Mouse (Mus musculus) splenic B cell, adult 2 months (primary cell): ENCODE measurements around the gene Ivd.

Experiments used
- DNase-seq: peaks from one replicate; pipeline ENCODE4 v3.0.0-alpha.2; 2011; ENCODE audit warnings: low read depth, low spot score
- H3K27me3 ChIP-seq: 2 replicates; pipeline ENCODE4 v1.6.1; 2012; ENCODE audit warnings: mild to moderate bottlenecking, low read length, moderate library complexity, mixed read lengths; ENCODE audit not compliant: control insufficient read depth, poor library complexity, insufficient read depth, severe bottlenecking
- H3K36me3 ChIP-seq: 2 replicates; pipeline ENCODE4 v1.6.1; 2012; ENCODE audit warnings: mild to moderate bottlenecking, low read length, moderate library complexity, mixed read lengths; ENCODE audit not compliant: control insufficient read depth, poor library complexity, insufficient read depth, severe bottlenecking

Gene Ivd

DNA sequence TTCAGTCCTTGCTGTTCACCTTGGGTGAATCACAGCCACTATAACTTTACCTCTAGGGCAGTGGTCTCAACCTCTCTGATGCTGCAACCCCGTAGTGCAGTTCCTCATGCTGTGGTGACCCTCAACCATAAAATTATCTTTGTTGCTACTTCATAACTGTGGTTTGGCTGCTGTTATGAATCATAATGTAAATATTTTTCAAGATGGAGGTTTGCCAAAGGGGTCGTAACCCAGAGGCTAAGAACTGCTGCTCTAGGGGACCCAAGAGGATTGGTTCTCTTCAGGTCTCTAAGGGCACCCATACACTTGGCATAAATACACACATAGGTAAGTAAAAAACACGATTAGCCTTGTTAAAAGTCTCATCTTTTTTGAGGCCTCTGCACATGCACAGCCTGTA is 8.8 kb downstream of the Ivd start:
- Histone ChIP-seq H3K36me3 (peaks cover 11% of the 10 kb centered on the region), H3K27me3 (no peaks in the 10 kb centered on the region)
- no peak for DNase-seq

DNA sequence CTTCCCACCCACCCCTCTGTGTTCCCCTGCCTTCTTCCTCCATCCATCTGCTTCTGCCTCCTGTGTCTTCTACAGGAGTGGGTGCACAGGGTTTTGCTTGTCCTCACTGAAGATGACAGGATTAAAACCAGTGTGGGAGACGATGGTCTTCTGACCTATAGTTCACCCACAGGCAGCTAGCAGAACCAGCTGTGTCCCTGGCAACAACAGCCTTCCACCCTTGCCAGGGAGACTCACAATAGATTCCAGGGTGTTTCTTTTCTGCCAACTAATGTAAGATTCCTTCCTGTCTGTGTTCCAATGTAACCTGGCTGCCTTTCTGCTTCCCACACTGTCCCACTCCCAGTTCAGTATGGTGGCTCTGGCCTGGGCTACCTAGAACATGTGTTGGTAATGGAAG is 9.3 kb downstream of the Ivd start:
- Histone ChIP-seq H3K27me3 (no peaks in the 10 kb centered on the region), H3K36me3 (peaks cover 12% of the 10 kb centered on the region)
- no peak for DNase-seq

DNA sequence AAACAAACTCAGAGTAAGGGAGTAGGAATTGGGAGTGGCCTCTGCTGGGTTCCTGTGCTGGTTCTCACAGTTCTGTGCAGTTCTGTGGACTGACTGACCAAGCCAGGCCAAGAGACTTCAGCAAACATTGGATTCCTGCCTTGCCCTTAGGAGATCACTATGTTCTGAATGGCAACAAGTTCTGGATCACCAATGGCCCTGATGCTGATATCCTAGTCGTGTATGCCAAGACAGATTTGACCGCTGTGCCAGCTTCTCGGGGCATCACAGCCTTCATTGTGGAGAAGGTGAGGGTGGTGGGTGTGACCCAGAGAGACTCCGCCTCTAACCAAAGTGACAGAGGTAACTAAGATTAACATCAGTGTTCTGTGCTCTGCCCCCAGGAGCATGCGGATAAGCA is 11.3 kb downstream of the Ivd start:
- DNase-seq: no peak
- Histone ChIP-seq H3K36me3 (peaks cover 18% of the 10 kb centered on the region), H3K27me3 (no peaks in the 10 kb centered on the region)

DNA sequence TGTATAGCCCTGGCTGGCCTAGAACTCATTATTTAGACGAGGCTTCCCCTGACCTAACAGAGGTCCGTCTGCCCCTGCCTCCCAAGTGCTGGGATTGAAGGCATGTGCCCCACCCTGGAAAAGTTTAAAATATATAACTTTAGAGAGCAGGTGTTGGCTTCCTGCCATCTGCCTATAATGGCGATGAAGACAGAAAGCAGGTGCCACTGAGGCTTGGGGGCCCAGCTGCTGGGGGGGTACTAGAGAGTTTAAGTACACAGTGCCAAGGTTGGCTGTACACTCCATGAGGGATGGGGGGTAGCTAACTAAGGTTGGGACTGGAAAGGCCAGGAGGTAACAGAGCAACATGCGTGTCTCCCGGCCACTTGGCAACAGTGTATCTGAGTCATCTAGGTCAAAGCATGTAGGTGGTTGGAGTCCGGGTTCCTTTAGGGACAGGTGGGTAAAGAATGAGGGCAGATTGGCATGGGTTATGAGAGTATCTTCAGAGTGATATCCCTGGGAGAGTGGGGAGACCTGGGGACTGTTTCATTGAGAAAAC is 12.2 kb downstream of the Ivd start:
- Histone ChIP-seq H3K27me3 (no peaks in the 10 kb centered on the region), H3K36me3 (peaks cover 18% of the 10 kb centered on the region)
- no peak for DNase-seq

DNA sequence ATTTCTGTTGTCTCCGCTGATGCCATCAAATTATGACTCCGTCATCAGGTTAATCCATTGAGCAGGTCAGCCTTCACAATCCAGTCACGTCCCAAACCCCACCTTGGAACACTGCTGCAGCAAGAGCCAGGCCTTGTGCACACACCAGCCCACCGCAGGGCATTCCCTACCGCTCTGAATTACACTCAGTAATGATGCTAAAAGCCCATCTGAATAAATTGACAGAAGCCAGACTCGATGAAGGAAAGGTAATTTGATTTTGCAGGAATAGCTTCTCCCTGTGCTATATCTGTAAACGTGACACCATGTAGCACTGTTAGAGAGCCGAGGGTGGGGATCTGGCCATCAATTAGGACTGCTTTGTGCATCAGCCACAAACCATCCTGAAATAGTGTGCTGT is 13.6 kb downstream of the Ivd start:
- peaks cover 11% of the 10 kb centered on the region for H3K36me3 ChIP-seq
- no peaks in the 10 kb centered on the region for H3K27me3 ChIP-seq
- no peak for DNase-seq

DNA sequence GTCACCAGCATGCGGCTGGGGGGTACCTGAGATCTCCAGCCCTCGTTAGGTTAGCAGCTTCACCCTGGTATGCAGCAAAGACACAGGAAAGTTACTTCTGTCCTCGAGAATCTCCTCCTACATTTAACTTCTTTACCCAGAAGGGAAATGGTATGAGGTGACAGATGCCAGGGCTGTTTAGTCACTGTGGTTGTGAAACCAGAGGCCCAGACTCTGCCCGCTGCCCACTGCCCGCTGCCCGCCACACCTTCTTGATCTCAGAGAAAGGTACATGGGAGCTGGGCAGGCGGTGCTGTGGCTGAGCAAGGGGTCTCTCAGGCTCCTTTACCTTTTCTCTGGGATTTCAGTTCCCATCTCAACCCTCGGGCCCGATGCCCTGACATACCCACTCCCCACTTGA is 14.7 kb downstream of the Ivd start:
- DNase-seq: no peak
- Histone ChIP-seq H3K36me3 (peaks cover 10% of the 10 kb centered on the region), H3K27me3 (no peaks in the 10 kb centered on the region)

DNA sequence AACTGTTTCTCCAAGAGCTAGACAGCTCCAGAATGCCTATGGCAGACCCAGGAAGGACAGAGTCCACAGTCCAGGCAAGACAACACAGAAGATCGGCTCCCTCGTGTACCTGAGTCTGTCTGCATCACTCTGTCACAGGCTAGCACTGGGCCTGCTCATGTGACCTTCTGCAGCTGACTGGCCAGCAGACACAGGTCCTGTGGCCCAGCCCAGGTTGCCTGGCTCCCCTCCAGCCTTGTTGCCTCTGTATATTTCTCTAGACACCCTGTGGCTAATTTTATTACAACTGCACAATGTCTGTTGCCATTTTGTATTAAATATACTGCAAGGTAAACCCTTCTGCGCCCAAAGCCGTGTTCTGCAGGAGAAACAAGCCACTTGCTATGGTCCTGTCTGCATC is 19.3 kb downstream of the Ivd start:
- Histone ChIP-seq H3K27me3 (no peaks in the 10 kb centered on the region), H3K36me3 (peaks cover 7% of the 10 kb centered on the region; the same call in 1 of the 2 replicates)
- DNase-seq: no peak

DNA sequence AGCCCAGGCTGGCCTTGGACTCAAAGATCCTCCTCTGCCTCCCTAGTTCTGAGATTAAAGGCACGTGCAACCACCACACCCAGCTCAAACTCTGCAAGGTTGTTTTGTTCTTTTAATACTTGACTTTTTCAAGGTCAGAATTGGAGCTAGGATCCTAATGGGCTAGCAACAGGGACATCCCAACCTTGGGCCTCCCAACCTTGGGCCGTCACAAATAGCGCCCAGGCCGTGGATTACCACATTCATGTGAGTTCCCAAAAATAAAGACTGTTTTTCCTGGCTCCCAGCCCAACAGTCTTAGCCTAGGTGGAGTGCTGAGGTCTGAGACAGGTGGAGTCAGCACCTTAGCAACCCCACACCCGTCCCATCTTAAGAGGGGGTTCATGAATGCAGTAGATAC is 20.2 kb downstream of the Ivd start:
- Histone ChIP-seq H3K27me3 (no peaks in the 10 kb centered on the region), H3K36me3 (no peaks in the 10 kb centered on the region; the same call in 1 of the 2 replicates)
- DNase-seq: no peak

DNA sequence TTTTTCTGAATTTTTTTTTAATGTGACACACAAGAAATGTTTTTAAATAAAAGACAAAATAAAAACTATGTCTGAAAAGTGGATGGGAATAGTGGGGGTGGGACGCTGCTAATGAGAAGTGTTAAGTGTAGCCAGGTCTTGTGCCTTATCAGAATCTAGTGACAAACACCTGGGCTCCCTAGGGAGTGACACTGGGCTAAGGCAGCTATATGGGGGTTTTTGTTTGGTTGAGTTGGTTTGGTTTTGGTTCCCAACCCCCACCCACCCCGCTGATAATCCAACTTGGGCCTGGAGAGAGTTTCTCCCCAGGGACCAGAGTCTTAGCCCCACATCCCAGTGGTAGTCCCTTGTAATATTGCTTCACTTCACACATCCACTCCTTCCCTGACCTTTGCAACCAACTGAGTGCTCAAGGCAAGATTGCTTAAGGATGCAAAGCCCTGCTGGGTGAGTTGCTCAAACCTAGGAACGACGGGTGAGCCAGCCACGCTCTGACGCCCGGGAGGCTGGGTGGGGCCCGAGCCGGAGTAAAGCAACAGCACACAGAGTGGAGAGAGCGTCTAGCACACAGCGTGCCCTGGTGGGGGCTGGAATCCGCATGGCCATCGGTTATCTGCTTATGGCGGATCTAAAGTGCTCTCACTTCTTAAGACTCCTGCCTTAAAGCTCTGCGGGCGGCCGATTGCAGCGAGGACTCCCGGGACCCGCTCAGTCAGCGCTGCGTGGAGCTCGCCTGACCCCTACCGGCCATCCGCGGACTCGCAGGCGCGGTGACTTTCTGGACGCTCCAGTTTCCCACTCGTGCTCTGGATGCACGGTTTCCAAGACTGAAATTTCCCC is 21.3 kb downstream of the Ivd start:
- Histone ChIP-seq H3K27me3 (no peaks in the 10 kb centered on the region), H3K36me3 (no peaks in the 10 kb centered on the region)
- peak; percentile 87 for DNase-seq

DNA sequence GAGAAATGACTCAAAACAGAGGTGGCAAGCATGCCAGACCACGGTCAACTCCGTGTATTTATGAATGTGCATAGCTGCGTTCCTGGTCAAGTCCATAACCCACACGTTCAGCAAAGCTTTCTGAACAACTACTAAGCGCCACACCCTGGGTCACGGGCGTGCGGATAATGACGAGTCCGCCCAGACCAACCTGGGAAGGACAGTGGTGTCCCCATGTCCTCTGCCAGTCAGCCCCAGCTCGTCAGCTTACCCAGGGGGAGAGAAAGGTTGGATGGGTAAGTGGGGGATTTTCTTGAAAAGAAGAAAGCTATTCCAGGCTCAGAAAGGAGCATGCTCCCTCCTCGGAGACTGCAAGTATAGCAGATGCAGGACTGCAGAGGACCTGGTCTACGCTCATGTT is 25.7 kb downstream of the Ivd start:
- DNase-seq: no peak
- Histone ChIP-seq H3K36me3 (no peaks in the 10 kb centered on the region), H3K27me3 (no peaks in the 10 kb centered on the region)

DNA sequence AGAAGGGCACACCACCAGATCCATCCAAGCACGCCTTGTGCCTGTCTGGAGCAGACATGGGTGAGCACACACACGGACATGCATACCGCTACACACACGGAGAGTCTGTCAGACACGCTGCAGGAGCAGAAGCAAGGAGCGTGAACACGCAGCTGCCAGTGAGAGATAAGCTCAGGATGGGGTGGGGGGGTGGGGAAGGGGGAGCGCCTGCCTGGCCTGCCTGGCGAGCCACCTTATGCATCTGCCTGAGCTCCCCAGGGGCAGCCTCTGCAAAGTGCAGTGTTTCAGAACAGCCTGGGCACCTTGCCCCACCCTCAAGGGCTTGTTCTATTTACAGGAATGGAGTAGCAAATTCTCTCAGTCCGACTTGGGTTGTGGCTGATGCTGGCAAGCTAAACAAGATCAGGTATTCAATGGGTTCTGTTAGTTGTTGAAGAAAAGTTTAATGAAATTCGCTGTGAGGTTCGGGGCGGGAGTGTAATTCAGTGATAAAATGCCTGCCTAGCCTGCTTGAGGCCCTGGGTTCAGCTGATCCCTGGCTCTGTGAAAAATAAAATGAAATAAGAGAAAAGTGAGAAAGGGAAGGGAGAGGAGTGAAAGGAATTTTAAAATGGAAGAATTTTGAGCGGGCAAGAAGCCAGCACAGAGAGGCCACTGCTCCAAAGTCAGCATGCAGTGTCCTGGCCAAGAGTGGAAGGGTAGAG is 26.2 kb downstream of the Ivd start:
- DNase-seq: peak; percentile 38
- no peaks in the 10 kb centered on the region for H3K27me3 ChIP-seq
- no peaks in the 10 kb centered on the region for H3K36me3 ChIP-seq

DNA sequence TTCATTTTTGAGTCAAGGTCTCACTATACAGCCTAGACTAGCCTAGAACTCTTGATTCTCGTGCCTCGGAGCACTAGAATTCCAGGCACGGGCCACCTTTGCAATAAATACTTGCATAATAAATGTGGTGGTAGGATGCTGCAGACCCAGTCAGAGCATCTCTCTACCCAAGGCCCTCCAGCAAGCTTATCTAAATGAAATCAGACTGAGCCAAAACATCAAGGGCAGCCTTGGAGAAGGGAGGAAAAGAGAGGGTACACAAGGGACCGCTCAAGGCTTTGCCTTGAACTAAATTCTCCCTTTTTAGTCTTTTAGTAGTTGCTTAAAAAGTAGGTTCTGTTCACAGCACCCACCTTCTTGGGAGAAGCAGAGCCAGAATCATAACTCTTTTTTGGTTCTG is 29.4 kb downstream of the Ivd start:
- no peaks in the 10 kb centered on the region for H3K27me3 ChIP-seq
- no peaks in the 10 kb centered on the region for H3K36me3 ChIP-seq
- DNase-seq: no peak

DNA sequence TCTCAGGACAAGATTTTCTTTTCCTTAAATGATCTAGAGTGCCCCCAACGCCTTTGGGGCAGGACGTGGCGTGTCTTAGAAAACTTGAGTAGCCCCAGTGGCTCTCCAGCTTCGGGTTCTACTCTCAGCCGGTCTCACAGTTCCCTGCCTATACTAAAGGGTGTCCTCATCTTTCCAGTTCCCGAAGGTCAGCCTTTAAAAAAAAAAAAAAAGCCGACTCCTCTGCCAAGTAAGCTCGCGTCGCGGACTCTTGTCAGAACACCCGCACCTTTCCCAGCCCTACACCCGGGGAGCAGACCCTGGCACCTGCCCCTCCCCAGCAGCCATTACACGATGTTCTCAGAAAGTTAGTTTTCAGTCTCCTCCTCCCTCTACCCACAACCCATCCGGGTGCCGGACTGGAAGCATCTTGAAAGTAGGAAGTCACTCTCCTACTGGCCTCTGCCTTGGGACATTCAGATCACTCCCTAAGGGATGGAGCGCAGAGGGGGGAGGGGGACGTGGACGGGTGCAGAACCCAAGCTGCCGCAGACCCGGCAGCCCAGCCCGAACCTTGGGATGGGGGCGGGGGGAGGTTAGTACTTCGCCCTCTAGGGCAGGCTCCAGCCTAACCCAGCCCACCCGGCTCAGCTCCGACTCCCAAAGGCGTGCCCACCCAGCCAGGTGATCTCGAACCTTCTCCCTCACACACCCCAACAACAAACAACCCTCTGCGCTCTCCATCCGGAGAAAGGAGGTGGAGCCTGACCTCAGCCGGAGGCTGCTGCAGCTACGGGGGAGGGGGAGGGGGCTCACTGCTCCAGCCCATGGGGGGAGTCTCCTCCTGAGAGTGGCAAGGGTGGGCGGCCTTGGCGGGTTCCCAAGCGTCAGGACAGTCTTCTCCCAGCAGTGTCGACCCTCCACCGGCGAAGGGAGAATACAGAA is 34.5 kb downstream of the Ivd start:
- Histone ChIP-seq H3K27me3 (no peaks in the 10 kb centered on the region), H3K36me3 (no peaks in the 10 kb centered on the region)
- DNase-seq: peak; percentile 50

DNA sequence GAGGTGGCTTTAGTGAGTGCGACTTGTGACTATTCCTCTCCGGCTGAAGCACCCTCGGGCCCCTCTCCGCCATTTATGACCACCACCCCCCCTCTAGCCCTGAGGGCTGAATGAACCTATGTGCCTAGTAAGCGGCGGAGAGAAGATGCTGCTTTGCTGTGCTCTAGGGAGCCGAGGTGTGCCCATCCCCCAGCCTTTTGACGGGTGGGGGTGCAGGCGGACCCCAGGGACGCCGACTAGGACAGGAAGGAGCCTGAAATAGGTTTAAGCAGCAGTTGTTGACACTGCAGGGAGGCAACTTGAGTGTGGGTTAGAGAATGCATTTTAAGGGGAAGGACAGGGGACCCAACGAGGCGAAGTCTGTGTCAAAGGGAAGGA is 35.1 kb downstream of the Ivd start:
- peak; percentile 48 for DNase-seq
- no peaks in the 10 kb centered on the region for H3K27me3 ChIP-seq
- no peaks in the 10 kb centered on the region for H3K36me3 ChIP-seq
